Mouse (Mus musculus): ENCODE data around the gene Rgs8. TPM values are rescaled to one million over a fixed set of nuclear protein-coding genes. Genes with fewer than 3 reads are reported as not detected.

The Rgs8 gene
- total and polyA plus RNA-seq, 3 experiments, result not detected

GRCm38 (mm10) chr1:153679653-153680052 lies 26.8 kb downstream of the Rgs8 start:
- Histone ChIP-seq H3K27me3 (replicated peaks) (peaks cover 3% of the 10 kb centered on the region), H3K9ac (ENCODE audit: insufficient read depth, low read depth) (no peak overlapping the region), H3K4me1 (ENCODE audit: control insufficient read depth in 1 of 2, insufficient read depth in 2 of 2) (peaks cover 3 to 18% of the 10 kb centered on the region in 2 experiments), H3K4me2 (ENCODE audit: insufficient read depth, low read depth, poor library complexity, severe bottlenecking) (no peak overlapping the region), H3K79me2 (replicated peaks; ENCODE audit: control insufficient read depth, extremely low read depth, insufficient read depth, poor library complexity, severe bottlenecking) (no peaks in the 10 kb centered on the region), H3K27ac (ENCODE audit: insufficient read depth, low read depth) (no peak overlapping the region), H3K4me3 (replicated peaks in 1 of 3; ENCODE audit: low read depth in 2 of 3, low read length in 2 of 3, poor library complexity in 1 of 3) (no peak overlapping the region), H3K36me3 (replicated peaks in 1 of 2; ENCODE audit: control insufficient read depth in 1 of 2, insufficient read depth in 1 of 2, low read length in 1 of 2) (no peaks in the 10 kb centered on the region), H3K9me3 (replicated peaks; ENCODE audit: low read length) (no peaks in the 10 kb centered on the region)
- dilution Hi-C loops (cut with MboI; ENCODE audit: extremely low pct_ligation_motif_present, extremely low pct_unique_long_range_greater_than_20kb, low sequenced_read_pairs) (no loop called here), in situ Hi-C loops (cut with MboI; ENCODE audit: low pct_ligation_motif_present, low pct_unique_long_range_greater_than_20kb, low sequenced_read_pairs) (loop anchor here (10.0 kb wide), 1 partner anchor 55 kb away; no protein-coding TSS in a partner anchor)
- no peak for DNase-seq (ENCODE audit: extremely low read depth)
- no peak for TF ChIP-seq KAT2A (IDR thresholded peaks at IDR 0.05; ENCODE audit: insufficient replicate concordance, low read length)
- no peak for TF ChIP-seq ZMIZ1 (IDR thresholded peaks at IDR 0.05; ENCODE audit: low read depth, low read length)
- TF ChIP-seq ZC3H11A (IDR thresholded peaks at IDR 0.05; ENCODE audit: low read depth, low read length), result no peak
- no peak for TF ChIP-seq POLR2A (IDR thresholded peaks at IDR 0.05; ENCODE audit: low read depth, low read length)
- TF ChIP-seq USF1 (IDR thresholded peaks at IDR 0.05; ENCODE audit: low read depth, low read length), result no peak
- TF ChIP-seq TBP (conservative IDR thresholded peaks at IDR 0.05; ENCODE audit: low read depth, low read length), result no peak
- TF ChIP-seq SIN3A (IDR thresholded peaks at IDR 0.05; ENCODE audit: low read length), result no peak
- no peak for TF ChIP-seq PAX5 (IDR thresholded peaks at IDR 0.05; ENCODE audit: low read length)
- TF ChIP-seq NELFE (IDR thresholded peaks at IDR 0.05; ENCODE audit: low read depth, low read length), result no peak
- TF ChIP-seq JUND (conservative IDR thresholded peaks at IDR 0.05; ENCODE audit: low read depth, low read length), result no peak
- TF ChIP-seq TCF12 (IDR thresholded peaks at IDR 0.05; ENCODE audit: low read depth, low read length), result no peak
- no peak for TF ChIP-seq POLR2AphosphoS2 (IDR thresholded peaks at IDR 0.05; ENCODE audit: low read depth, low read length)
- TF ChIP-seq SMC3 (IDR thresholded peaks at IDR 0.05; ENCODE audit: low read depth, low read length), result no peak
- no peak for TF ChIP-seq CTCF (conservative IDR thresholded peaks at IDR 0.05 in 1 of 2, IDR thresholded peaks at IDR 0.05 in 1 of 2; ENCODE audit: low read depth in 2 of 2, low read length in 2 of 2)
- no peak for TF ChIP-seq E2F4 (IDR thresholded peaks at IDR 0.05; ENCODE audit: insufficient replicate concordance, low read depth, low read length)
- TF ChIP-seq BHLHE40 (IDR thresholded peaks at IDR 0.05; ENCODE audit: low read depth, low read length), result no peak
- TF ChIP-seq ZNF384 (IDR thresholded peaks at IDR 0.05; ENCODE audit: low read depth, low read length), result no peak
- TF ChIP-seq MAZ (IDR thresholded peaks at IDR 0.05; ENCODE audit: low read depth, low read length), result no peak
- no peak for TF ChIP-seq EP300 (IDR thresholded peaks at IDR 0.05; ENCODE audit: low read length)
- TF ChIP-seq CHD2 (IDR thresholded peaks at IDR 0.05; ENCODE audit: low read length), result no peak

- H3K27me3 ChIP-seq (replicated peaks), result peaks cover 3% of the 10 kb centered on the region
- dilution Hi-C loops (cut with MboI; ENCODE audit: extremely low pct_ligation_motif_present, extremely low pct_unique_long_range_greater_than_20kb, low sequenced_read_pairs) (no loop called here), in situ Hi-C loops (cut with MboI; ENCODE audit: low pct_ligation_motif_present, low pct_unique_long_range_greater_than_20kb, low sequenced_read_pairs) (loop anchor here (10.0 kb wide), 1 partner anchor 54 kb away; no protein-coding TSS in a partner anchor)
- H3K9ac ChIP-seq (ENCODE audit: insufficient read depth, low read depth), result no peak overlapping the region
- no peaks in the 10 kb centered on the region for H3K36me3 ChIP-seq (replicated peaks in 1 of 2; ENCODE audit: control insufficient read depth in 1 of 2, insufficient read depth in 1 of 2, low read length in 1 of 2)
- H3K9me3 ChIP-seq (replicated peaks; ENCODE audit: low read length), result no peaks in the 10 kb centered on the region
- no peak for DNase-seq (ENCODE audit: extremely low read depth)
- peaks cover 3 to 18% of the 10 kb centered on the region in 2 experiments for H3K4me1 ChIP-seq (ENCODE audit: control insufficient read depth in 1 of 2, insufficient read depth in 2 of 2)
- H3K27ac ChIP-seq (ENCODE audit: insufficient read depth, low read depth), result no peak overlapping the region
- no peak overlapping the region for H3K4me2 ChIP-seq (ENCODE audit: insufficient read depth, low read depth, poor library complexity, severe bottlenecking)
- no peaks in the 10 kb centered on the region for H3K79me2 ChIP-seq (replicated peaks; ENCODE audit: control insufficient read depth, extremely low read depth, insufficient read depth, poor library complexity, severe bottlenecking)
- H3K4me3 ChIP-seq (replicated peaks in 1 of 3; ENCODE audit: low read depth in 2 of 3, low read length in 2 of 3, poor library complexity in 1 of 3), result peak overlapping the region in 2 of 3 experiments; percentile 16 to 29
- TF ChIP-seq EP300 (IDR thresholded peaks at IDR 0.05; ENCODE audit: low read length) (no peak), RAD21 (IDR thresholded peaks at IDR 0.05; ENCODE audit: low read depth, low read length) (no peak), MYC (IDR thresholded peaks at IDR 0.05; ENCODE audit: low read depth, low read length) (no peak), TBP (conservative IDR thresholded peaks at IDR 0.05; ENCODE audit: low read depth, low read length) (no peak), POLR2AphosphoS2 (IDR thresholded peaks at IDR 0.05; ENCODE audit: low read depth, low read length) (no peak), CHD2 (IDR thresholded peaks at IDR 0.05; ENCODE audit: low read length) (no peak), ZMIZ1 (IDR thresholded peaks at IDR 0.05; ENCODE audit: low read depth, low read length) (no peak), CHD1 (IDR thresholded peaks at IDR 0.05; ENCODE audit: low read depth, low read length) (no peak), ZNF384 (IDR thresholded peaks at IDR 0.05; ENCODE audit: low read depth, low read length) (no peak), ETS1 (conservative IDR thresholded peaks at IDR 0.05; ENCODE audit: low read depth, low read length) (no peak), POLR2A (IDR thresholded peaks at IDR 0.05; ENCODE audit: low read depth, low read length) (no peak), SIN3A (IDR thresholded peaks at IDR 0.05; ENCODE audit: low read length) (no peak), E2F4 (IDR thresholded peaks at IDR 0.05; ENCODE audit: insufficient replicate concordance, low read depth, low read length) (no peak)
Observed at GRCm38 (mm10) chr1:153680363-153680762, 27.5 kb downstream of the Rgs8 start.
